Mouse (Mus musculus): ENCODE results near the gene Klk1b8. TPM values are rescaled to one million over a fixed set of nuclear protein-coding genes. Genes with fewer than 3 reads are reported as not detected.
"Not testable (repeated sequence)": the region's sequence is repeated elsewhere in the genome, so short reads cannot be mapped to it uniquely, and the experiment has no call there.

Gene Klk1b8
- total and polyA plus RNA-seq, 3 experiments = not detected

GRCm38 (mm10) chr7:43995577-43995976 is 45.1 kb downstream of the Klk1b8 start, which contains the start of gene Klk1b11:
Klk1b11 (plus strand) TSS chr7:43995877.
- not testable (repeated sequence) for DNase-seq

Other genes starting within 250 kb of the Klk1b8 start
- gene Klk13, start 238.1 kb upstream of the Klk1b8 start, total RNA-seq (2021) = not detected
- gene Klk13, start 238.1 kb upstream of the Klk1b8 start, polyA plus RNA-seq (2012; rRNA removed) = 0.12 and 0.36 TPM in 2 replicates
- gene Klk12, start 181.8 kb upstream of the Klk1b8 start, total RNA-seq (2021) = not detected
- not detected in 2 replicates for gene Klk12, start 181.8 kb upstream of the Klk1b8 start, polyA plus RNA-seq (2012; rRNA removed)
- gene Klk11, start 176.1 kb upstream of the Klk1b8 start, total RNA-seq (2021) = not detected
- not detected in 2 replicates for gene Klk11, start 176.1 kb upstream of the Klk1b8 start, polyA plus RNA-seq (2012; rRNA removed)
- under 1 TPM; 0.40 to 0.62 TPM for gene Klk10, start 169.6 kb upstream of the Klk1b8 start, total RNA-seq (2021)
- gene Klk10, start 169.6 kb upstream of the Klk1b8 start, polyA plus RNA-seq (2012; rRNA removed) = 1.0 and 1.4 TPM in 2 replicates
- gene Klk9, start 158.8 kb upstream of the Klk1b8 start, total RNA-seq (2021) = not detected
- gene Klk9, start 158.8 kb upstream of the Klk1b8 start, polyA plus RNA-seq (2012; rRNA removed) = not detected in 2 replicates
- 1 to 10 TPM; 3.0 to 3.5 TPM for gene Klk8, start 153.1 kb upstream of the Klk1b8 start, total RNA-seq (2021)
- gene Klk8, start 153.1 kb upstream of the Klk1b8 start, polyA plus RNA-seq (2012; rRNA removed) = 1.4 and 2.3 TPM in 2 replicates
- gene Klk7, start 139.4 kb upstream of the Klk1b8 start, total RNA-seq (2021) = not detected
- not detected in 2 replicates for gene Klk7, start 139.4 kb upstream of the Klk1b8 start, polyA plus RNA-seq (2012; rRNA removed)
- not detected for gene Klk6, start 126.2 kb upstream of the Klk1b8 start, total RNA-seq (2021)
- gene Klk6, start 126.2 kb upstream of the Klk1b8 start, polyA plus RNA-seq (2012; rRNA removed) = not detected in 2 replicates
- not detected for gene Klk5, start 108.7 kb upstream of the Klk1b8 start, total RNA-seq (2021)
- not detected in 2 replicates for gene Klk5, start 108.7 kb upstream of the Klk1b8 start, polyA plus RNA-seq (2012; rRNA removed)
- gene Klk4, start 69.5 kb upstream of the Klk1b8 start, total RNA-seq (2021) = not detected
- gene Klk4, start 69.5 kb upstream of the Klk1b8 start, polyA plus RNA-seq (2012; rRNA removed) = not detected in 2 replicates
- not detected for gene Klk15, start 16.9 kb upstream of the Klk1b8 start, total RNA-seq (2021)
- not detected in 2 replicates for gene Klk15, start 16.9 kb upstream of the Klk1b8 start, polyA plus RNA-seq (2012; rRNA removed)
- gene Klk1b1, start 16.1 kb downstream of the Klk1b8 start, total RNA-seq (2021) = not detected
- gene Klk1b1, start 16.1 kb downstream of the Klk1b8 start, polyA plus RNA-seq (2012; rRNA removed) = not detected in 2 replicates
- gene Klk1b9, start 25.4 kb downstream of the Klk1b8 start, total RNA-seq (2021) = not detected
- gene Klk1b9, start 25.4 kb downstream of the Klk1b8 start, polyA plus RNA-seq (2012; rRNA removed) = not detected in 2 replicates
- gene Klk1b11, start 45.2 kb downstream of the Klk1b8 start, total RNA-seq (2021) = not detected
- not detected in 2 replicates for gene Klk1b11, start 45.2 kb downstream of the Klk1b8 start, polyA plus RNA-seq (2012; rRNA removed)
- gene Klk1b26, start 61.5 kb downstream of the Klk1b8 start, total RNA-seq (2021) = not detected
- gene Klk1b26, start 61.5 kb downstream of the Klk1b8 start, polyA plus RNA-seq (2012; rRNA removed) = not detected in 2 replicates
- gene Klk1b27, start 101.6 kb downstream of the Klk1b8 start, total RNA-seq (2021) = not detected
- not detected in 2 replicates for gene Klk1b27, start 101.6 kb downstream of the Klk1b8 start, polyA plus RNA-seq (2012; rRNA removed)
- gene Klk1b21, start 151.7 kb downstream of the Klk1b8 start, total RNA-seq (2021) = not detected
- gene Klk1b21, start 151.7 kb downstream of the Klk1b8 start, polyA plus RNA-seq (2012; rRNA removed) = 0.33 and 0.63 TPM in 2 replicates
- gene Klk1b22, start 162.0 kb downstream of the Klk1b8 start, total RNA-seq (2021) = not detected
- 1.5 TPM in 1 of 2 replicates, not detected in the other for gene Klk1b22, start 162.0 kb downstream of the Klk1b8 start, polyA plus RNA-seq (2012; rRNA removed)
- gene Klk1b16, start 186.1 kb downstream of the Klk1b8 start, total RNA-seq (2021) = not detected
- gene Klk1b16, start 186.1 kb downstream of the Klk1b8 start, polyA plus RNA-seq (2012; rRNA removed) = not detected in 2 replicates
- not detected for gene Klk1b24, start 237.6 kb downstream of the Klk1b8 start, total RNA-seq (2021)
- not detected in 2 replicates for gene Klk1b24, start 237.6 kb downstream of the Klk1b8 start, polyA plus RNA-seq (2012; rRNA removed)
- gene Klk1b3, start 247.5 kb downstream of the Klk1b8 start, total RNA-seq (2021) = not detected
- not detected in 2 replicates for gene Klk1b3, start 247.5 kb downstream of the Klk1b8 start, polyA plus RNA-seq (2012; rRNA removed)